Mouse (Mus musculus) heart, postnatal 14 days (tissue): Measurements from ENCODE around the gene Slc44a2. TPM values are rescaled to one million over a fixed set of nuclear protein-coding genes. Genes with fewer than 3 reads are reported as not detected.
A peak's percentile ranks its signal among the peaks of the same experiment; 100 is the strongest.

ENCODE experiments used
- DNase-seq, 2 experiments: peaks; one replicate each; pipeline ENCODE4 v3.0.0; 2021 to 2022
- intact Hi-C: fragments of 180-260 bp; cut with DNase I; formaldehyde crosslinking; loops from one replicate; pipeline ENCODE4 v1.15.1; 2025
- long read RNA-seq, 2 experiments: library from polyadenylated mRNA; stranded (forward); transcript quantifications; one replicate each; pipeline ENCODE4 v2.0.0; 2021
- total RNA-seq, 2 experiments: library from RNA; stranded (reverse); gene quantifications; 2 replicates each; pipeline ENCODE4 v1.2.3; 2021

The Slc44a2 gene
- 100 to 1,000 TPM; 105 to 116 TPM for total RNA-seq
- long read RNA-seq, experiment 1, full-length matches to known transcripts, result 136 of 236 reads
- long read RNA-seq, experiment 1, partial matches to known transcripts, result 19 of 236 reads
- long read RNA-seq, experiment 1, other reads (novel, unspliced or antisense), result 81 of 236 reads
- long read RNA-seq, experiment 2, transcript Slc44a2-210 (22 exons, 3,478 nt), result minor isoform, 62 of 257 reads
- long read RNA-seq, experiment 2, transcript Slc44a2-201 (22 exons, 3,456 nt), result major isoform, 92 of 257 reads
- long read RNA-seq, experiment 2, partial matches to known transcripts, result 22 of 257 reads
- long read RNA-seq, experiment 2, other reads (novel, unspliced or antisense), result 80 of 257 reads

- DNase-seq, result peak; percentile 93 to 95
- intact Hi-C loops, result no loop called here
These were observed at the start of gene Slc44a2 for GRCm38 (mm10) chr9:21320619-21321512. Slc44a2 (plus strand) TSS chr9:21320698.

- intact Hi-C loops, result no loop called here
- no peak for DNase-seq
These were observed 48.1 kb upstream of the Slc44a2 start for GRCm38 (mm10) chr9:21272391-21272790.

GRCm38 (mm10) chr9:21273094-21273493 is 47.4 kb upstream of the Slc44a2 start:
- intact Hi-C loops, result no loop called here
- no peak for DNase-seq

- intact Hi-C loops, result no loop called here
- DNase-seq, result no peak
These were observed 46.8 kb upstream of the Slc44a2 start for GRCm38 (mm10) chr9:21273520-21274228.

GRCm38 (mm10) chr9:21274336-21274735 is 46.2 kb upstream of the Slc44a2 start:
- DNase-seq, result no peak
- intact Hi-C loops, result no loop called here

GRCm38 (mm10) chr9:21275013-21275710 is 45.3 kb upstream of the Slc44a2 start:
- DNase-seq, result no peak
- intact Hi-C loops, result loop anchor here (5.0 kb wide), 1 partner anchor 38 kb away; the partner anchor contains the start of gene Keap1

GRCm38 (mm10) chr9:21275727-21276126 is 44.8 kb upstream of the Slc44a2 start:
- DNase-seq, result no peak
- intact Hi-C loops, result loop anchor here (5.0 kb wide), 1 partner anchor 38 kb away; the partner anchor contains the start of gene Keap1

GRCm38 (mm10) chr9:21276307-21276706 is 44.2 kb upstream of the Slc44a2 start:
- DNase-seq, result no peak
- intact Hi-C loops, result loop anchor here (5.0 kb wide), 1 partner anchor 39 kb away; the partner anchor contains the start of gene Keap1

GRCm38 (mm10) chr9:21277776-21278175 is 42.7 kb upstream of the Slc44a2 start:
- DNase-seq, result no peak
- intact Hi-C loops, result loop anchor here (5.0 kb wide), 1 partner anchor 40 kb away; the partner anchor contains the start of gene Keap1

GRCm38 (mm10) chr9:21283591-21283990 is 36.9 kb upstream of the Slc44a2 start:
- no peak for DNase-seq
- intact Hi-C loops, result no loop called here

- intact Hi-C loops, result loop anchor here (2.0 kb wide), 1 partner anchor 17 kb away; no protein-coding TSS in a partner anchor
- DNase-seq, result no peak
These were observed 36.5 kb upstream of the Slc44a2 start for GRCm38 (mm10) chr9:21283994-21284393.

- intact Hi-C loops, result loop anchor here (2.0 kb wide), 1 partner anchor 44 kb away; no protein-coding TSS in a partner anchor
- no peak for DNase-seq
These were observed 33.7 kb upstream of the Slc44a2 start for GRCm38 (mm10) chr9:21286753-21287152.

- DNase-seq, result peak; percentile 97 to 98
- intact Hi-C loops, result loop anchor here (2.0 kb wide), 1 partner anchor 45 kb away; no protein-coding TSS in a partner anchor
These were observed 32.7 kb upstream of the Slc44a2 start, which contains the start of gene Kri1 for GRCm38 (mm10) chr9:21287571-21288402. Kri1 (minus strand) TSS chr9:21287969.

- intact Hi-C loops, result no loop called here
- DNase-seq, result peak in 1 of 2 experiments; percentile 29
These were observed 31.8 kb upstream of the Slc44a2 start for GRCm38 (mm10) chr9:21288404-21289336.

GRCm38 (mm10) chr9:21289337-21289671 is 31.2 kb upstream of the Slc44a2 start:
- intact Hi-C loops, result no loop called here
- DNase-seq, result no peak

- intact Hi-C loops, result no loop called here
- DNase-seq, result no peak
These were observed 29.9 kb upstream of the Slc44a2 start for GRCm38 (mm10) chr9:21290589-21290988.

GRCm38 (mm10) chr9:21291022-21291787 is 29.3 kb upstream of the Slc44a2 start, which contains the start of gene Cdkn2d:
Cdkn2d (minus strand) TSS chr9:21291407.
- intact Hi-C loops, result no loop called here
- peak; percentile 99 to 100 for DNase-seq
